Mouse (Mus musculus): ENCODE results near the gene D6Ertd527e. TPM values are rescaled to one million over a fixed set of nuclear protein-coding genes. Genes with fewer than 3 reads are reported as not detected.

D6Ertd527e gene
- polyA plus RNA-seq, 1 experiment from 2014 or later = 0.53 TPM

GRCm38 (mm10) chr6:87150471-87150870 lies 45.9 kb downstream of the D6Ertd527e start:
- H3K27me3 ChIP-seq (ENCODE audit: insufficient read depth, low read length) = no peaks in the 10 kb centered on the region
- H3K4me2 ChIP-seq = no peak overlapping the region
- no peak for TF ChIP-seq CTCF (IDR thresholded peaks at IDR 0.05; ENCODE audit: low read depth)
- ATAC-seq (ENCODE audit: insufficient read depth) = no peak
- no peaks in the 10 kb centered on the region for H3K36me3 ChIP-seq (ENCODE audit: insufficient read depth)
- H3K4me1 ChIP-seq (ENCODE audit: insufficient read depth) = no peaks in the 10 kb centered on the region; the same call in 1 of the 2 replicates
- no peaks in the 10 kb centered on the region for H3K9me3 ChIP-seq (ENCODE audit: low read depth, low read length)
- H3K4me3 ChIP-seq (ENCODE audit: low read depth, low read length) = no peak overlapping the region
- WGBS = 70% methylated on average over 7 of the region's 7 CpGs
- H3K9ac ChIP-seq = no peak overlapping the region
- DNase-seq = no peak
- no peak overlapping the region for H3K27ac ChIP-seq (ENCODE audit: low read depth)

DNA sequence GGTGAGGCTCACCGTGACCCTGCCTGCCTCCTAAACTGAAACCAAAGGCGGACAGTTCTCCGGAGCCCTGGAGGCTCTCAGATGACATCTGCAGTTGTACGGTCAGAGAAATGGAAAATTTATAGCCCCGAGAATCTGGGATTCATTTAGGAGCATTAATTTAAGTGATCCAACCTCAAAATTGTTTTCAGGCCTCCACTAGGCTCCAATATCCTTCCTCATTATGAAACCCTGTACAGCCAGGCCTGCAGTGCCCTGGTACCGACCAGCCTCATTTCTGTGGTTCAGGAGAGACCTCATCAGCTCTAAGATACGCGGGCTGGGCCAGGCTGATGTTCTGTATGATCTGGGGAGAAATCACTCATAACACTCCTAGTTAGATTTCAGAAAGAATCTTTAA lies 46.9 kb downstream of the D6Ertd527e start:
- H3K4me2 ChIP-seq = no peak overlapping the region
- DNase-seq (no peak), ATAC-seq (ENCODE audit: insufficient read depth) (no peak)
- no peaks in the 10 kb centered on the region for H3K27me3 ChIP-seq (ENCODE audit: insufficient read depth, low read length)
- H3K4me3 ChIP-seq (ENCODE audit: low read depth, low read length) = no peak overlapping the region
- no peaks in the 10 kb centered on the region for H3K9me3 ChIP-seq (ENCODE audit: low read depth, low read length)
- H3K27ac ChIP-seq (ENCODE audit: low read depth) = no peak overlapping the region
- WGBS = 87% methylated on average over 8 of the region's 8 CpGs
- H3K4me1 ChIP-seq (ENCODE audit: insufficient read depth) = no peaks in the 10 kb centered on the region; the same call in 1 of the 2 replicates
- no peak overlapping the region for H3K9ac ChIP-seq
- no peaks in the 10 kb centered on the region for H3K36me3 ChIP-seq (ENCODE audit: insufficient read depth)
- no peak for TF ChIP-seq CTCF (IDR thresholded peaks at IDR 0.05; ENCODE audit: low read depth)

GRCm38 (mm10) chr6:87152461-87153230 lies 48.1 kb downstream of the D6Ertd527e start:
- H3K4me2 ChIP-seq = no peak overlapping the region
- H3K4me1 ChIP-seq (ENCODE audit: insufficient read depth) = no peaks in the 10 kb centered on the region; the same call in 1 of the 2 replicates
- H3K9me3 ChIP-seq (ENCODE audit: low read depth, low read length) = no peaks in the 10 kb centered on the region
- H3K36me3 ChIP-seq (ENCODE audit: insufficient read depth) = peaks cover 7% of the 10 kb centered on the region; the same call in 1 of the 2 replicates
- 34% methylated on average over 21 of the region's 21 CpGs for WGBS
- DNase-seq (peak; percentile 41), ATAC-seq (ENCODE audit: insufficient read depth) (peak; percentile 71; the same call in 1 of the 2 replicates)
- no peak overlapping the region for H3K9ac ChIP-seq
- no peak overlapping the region for H3K27ac ChIP-seq (ENCODE audit: low read depth)
- no peaks in the 10 kb centered on the region for H3K27me3 ChIP-seq (ENCODE audit: insufficient read depth, low read length)
- no peak overlapping the region for H3K4me3 ChIP-seq (ENCODE audit: low read depth, low read length)
- TF ChIP-seq CTCF (IDR thresholded peaks at IDR 0.05; ENCODE audit: low read depth) = no peak

GRCm38 (mm10) chr6:87153231-87153580 lies 48.7 kb downstream of the D6Ertd527e start:
- no peak overlapping the region for H3K4me3 ChIP-seq (ENCODE audit: low read depth, low read length)
- TF ChIP-seq CTCF (IDR thresholded peaks at IDR 0.05; ENCODE audit: low read depth) = no peak
- no peak overlapping the region for H3K4me2 ChIP-seq
- 49% methylated on average over 7 of the region's 7 CpGs for WGBS
- H3K9ac ChIP-seq = no peak overlapping the region
- no peaks in the 10 kb centered on the region for H3K9me3 ChIP-seq (ENCODE audit: low read depth, low read length)
- no peak overlapping the region for H3K27ac ChIP-seq (ENCODE audit: low read depth)
- H3K36me3 ChIP-seq (ENCODE audit: insufficient read depth) = peaks cover 7% of the 10 kb centered on the region; the same call in 1 of the 2 replicates
- ATAC-seq (ENCODE audit: insufficient read depth) (peak; percentile 14; the same call in 1 of the 2 replicates), DNase-seq (no peak)
- H3K27me3 ChIP-seq (ENCODE audit: insufficient read depth, low read length) = no peaks in the 10 kb centered on the region
- H3K4me1 ChIP-seq (ENCODE audit: insufficient read depth) = no peaks in the 10 kb centered on the region; the same call in 1 of the 2 replicates

DNA sequence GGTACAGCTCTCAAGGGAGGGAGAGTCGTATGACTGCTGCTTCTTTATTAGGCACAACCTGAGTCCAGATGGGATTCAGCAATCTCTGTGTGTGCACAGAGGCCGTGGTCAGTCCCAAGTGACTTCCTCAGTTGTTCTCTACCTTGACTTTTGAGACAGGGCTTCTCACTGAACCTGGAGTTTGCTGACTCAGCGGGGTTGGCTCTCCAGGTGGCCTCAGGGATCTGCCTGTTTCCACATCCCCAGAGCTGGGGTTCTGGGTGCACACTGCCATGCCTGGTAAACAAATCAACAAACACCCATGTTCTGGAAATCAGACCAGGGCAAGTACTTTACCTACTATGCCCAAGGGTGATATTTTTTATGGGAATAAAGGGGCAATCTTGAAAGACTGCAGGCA lies 49.3 kb downstream of the D6Ertd527e start:
- Histone ChIP-seq H3K4me1 (ENCODE audit: insufficient read depth) (no peaks in the 10 kb centered on the region; the same call in 1 of the 2 replicates), H3K4me3 (ENCODE audit: low read depth, low read length) (no peak overlapping the region), H3K9ac (no peak overlapping the region), H3K9me3 (ENCODE audit: low read depth, low read length) (no peaks in the 10 kb centered on the region), H3K36me3 (ENCODE audit: insufficient read depth) (peaks cover 7% of the 10 kb centered on the region; the same call in 1 of the 2 replicates), H3K27me3 (ENCODE audit: insufficient read depth, low read length) (no peaks in the 10 kb centered on the region), H3K27ac (ENCODE audit: low read depth) (no peak overlapping the region), H3K4me2 (no peak overlapping the region)
- WGBS = 79% methylated on average over 3 of the region's 3 CpGs
- no peak for DNase-seq
- ATAC-seq (ENCODE audit: insufficient read depth) = no peak
- no peak for TF ChIP-seq CTCF (IDR thresholded peaks at IDR 0.05; ENCODE audit: low read depth)

- no peak for TF ChIP-seq CTCF (IDR thresholded peaks at IDR 0.05; ENCODE audit: low read depth)
Measured at GRCm38 (mm10) chr6:87158062-87158623, 53.6 kb downstream of the D6Ertd527e start.

GRCm38 (mm10) chr6:87160196-87160595 lies 55.6 kb downstream of the D6Ertd527e start:
- H3K27ac ChIP-seq (ENCODE audit: low read depth) = no peak overlapping the region
- DNase-seq (no peak), ATAC-seq (ENCODE audit: insufficient read depth) (no peak)
- TF ChIP-seq CTCF (IDR thresholded peaks at IDR 0.05; ENCODE audit: low read depth) = no peak
- no peaks in the 10 kb centered on the region for H3K27me3 ChIP-seq (ENCODE audit: insufficient read depth, low read length)
- H3K4me3 ChIP-seq (ENCODE audit: low read depth, low read length) = no peak overlapping the region
- no peak overlapping the region for H3K9ac ChIP-seq
- peaks cover 23% of the 10 kb centered on the region; the same call in 1 of the 2 replicates for H3K36me3 ChIP-seq (ENCODE audit: insufficient read depth)
- no peaks in the 10 kb centered on the region for H3K4me1 ChIP-seq (ENCODE audit: insufficient read depth)
- H3K9me3 ChIP-seq (ENCODE audit: low read depth, low read length) = no peaks in the 10 kb centered on the region
- no peak overlapping the region for H3K4me2 ChIP-seq
- whole genome bisulfite sequencing = 96% methylated on average over 5 of the region's 5 CpGs

More at GRCm38 (mm10) chr6:87158062-87158623, 53.6 kb downstream of the D6Ertd527e start:
- H3K27ac ChIP-seq (ENCODE audit: low read depth) = no peak overlapping the region
- ATAC-seq (ENCODE audit: insufficient read depth) = no peak
- H3K4me3 ChIP-seq (ENCODE audit: low read depth, low read length) = no peak overlapping the region
- no peaks in the 10 kb centered on the region; the same call in 1 of the 2 replicates for H3K4me1 ChIP-seq (ENCODE audit: insufficient read depth)
- no peak overlapping the region for H3K4me2 ChIP-seq
- no peaks in the 10 kb centered on the region for H3K27me3 ChIP-seq (ENCODE audit: insufficient read depth, low read length)
- peaks cover 23% of the 10 kb centered on the region; the same call in 1 of the 2 replicates for H3K36me3 ChIP-seq (ENCODE audit: insufficient read depth)
- WGBS = 89% methylated on average over 7 of the region's 7 CpGs
- no peak overlapping the region for H3K9ac ChIP-seq
- no peaks in the 10 kb centered on the region for H3K9me3 ChIP-seq (ENCODE audit: low read depth, low read length)
- DNase-seq = no peak
